Mouse (Mus musculus): ENCODE measurements around the gene Smok3b. TPM values are rescaled to one million over a fixed set of nuclear protein-coding genes. Genes with fewer than 3 reads are reported as not detected.

The Smok3b gene
- polyA plus RNA-seq, 3 experiments from 2014 or later: not detected

- peak; percentile 47 for ATAC-seq
These were observed 64.2 kb downstream of the Smok3b start for GRCm38 (mm10) chr5:138085421-138085911.

GRCm38 (mm10) chr5:138086842-138087241 lies 65.6 kb downstream of the Smok3b start:
- ATAC-seq: no peak

GRCm38 (mm10) chr5:138088366-138088765 lies 67.1 kb downstream of the Smok3b start:
- no peak for ATAC-seq

- no peak for ATAC-seq
These were observed 67.9 kb downstream of the Smok3b start for GRCm38 (mm10) chr5:138089108-138089551.

GRCm38 (mm10) chr5:138090271-138090670 lies 69.0 kb downstream of the Smok3b start:
- no peak for ATAC-seq

GRCm38 (mm10) chr5:138090737-138091136 lies 69.5 kb downstream of the Smok3b start:
- no peak for ATAC-seq

GRCm38 (mm10) chr5:138092771-138093170 lies 71.5 kb downstream of the Smok3b start:
- ATAC-seq: no peak

- ATAC-seq: no peak
These were observed 73.2 kb downstream of the Smok3b start for GRCm38 (mm10) chr5:138094474-138094873.

Other genes starting within 250 kb of the Smok3b start
- 10 to 100 TPM in 1 of 3 experiments, 1 to 10 TPM in 2; 6.0 to 10.9 (median 6.5) TPM for gene Ppp1r35, start 242.6 kb upstream of the Smok3b start, polyA plus RNA-seq (2017; shearing (Covaris generic))
- gene Mepce, start 233.8 kb upstream of the Smok3b start, polyA plus RNA-seq (2017; shearing (Covaris generic)): 10 to 100 TPM; 13.1 to 32.7 (median 29.8) TPM
- gene Zcwpw1, start 233.6 kb upstream of the Smok3b start, polyA plus RNA-seq (2017; shearing (Covaris generic)): 10 to 100 TPM in 2 of 3 experiments, 1 to 10 TPM in 1; 4.7 to 12.0 (median 11.0) TPM
- gene Pilra, start 185.1 kb upstream of the Smok3b start, polyA plus RNA-seq (2017; shearing (Covaris generic)): under 1 TPM in 2 of 3 experiments, not detected in 1; 0.19 to 0.79 TPM
- gene Pilrb1, start 163.3 kb upstream of the Smok3b start, polyA plus RNA-seq (2017; shearing (Covaris generic)): under 1 TPM in 1 of 3 experiments, not detected in 2; 0.38 TPM
- gene Pilrb2, start 149.6 kb upstream of the Smok3b start, polyA plus RNA-seq (2017; shearing (Covaris generic)): not detected
- not detected for gene Cyp3a13, start 99.8 kb upstream of the Smok3b start, polyA plus RNA-seq (2017; shearing (Covaris generic))
- gene Gjc3, start 58.3 kb upstream of the Smok3b start, polyA plus RNA-seq (2017; shearing (Covaris generic)): not detected
- gene Azgp1, start 39.9 kb upstream of the Smok3b start, polyA plus RNA-seq (2017; shearing (Covaris generic)): not detected
- not detected for gene Smok3a, start 168 bp upstream of the Smok3b start, polyA plus RNA-seq (2017; shearing (Covaris generic))
- not detected for gene Smok3c, start 31.8 kb downstream of the Smok3b start, polyA plus RNA-seq (2017; shearing (Covaris generic))
- gene Zkscan1, start 63.7 kb downstream of the Smok3b start, polyA plus RNA-seq (2017; shearing (Covaris generic)): 10 to 100 TPM in 2 of 3 experiments, 1 to 10 TPM in 1; 9.7 to 11.1 (median 11.0) TPM
- 10 to 100 TPM; 18.6 to 21.0 (median 19.1) TPM for gene Zscan21, start 95.5 kb downstream of the Smok3b start, polyA plus RNA-seq (2017; shearing (Covaris generic))
- 10 to 100 TPM in 1 of 3 experiments, 1 to 10 TPM in 2; 9.5 to 17.9 (median 9.8) TPM for gene Zfp113, start 134.3 kb downstream of the Smok3b start, polyA plus RNA-seq (2017; shearing (Covaris generic))
- 100 to 1,000 TPM; 199 to 212 (median 207) TPM for gene Cops6, start 139.6 kb downstream of the Smok3b start, polyA plus RNA-seq (2017; shearing (Covaris generic))
- 1 to 10 TPM; 4.9 to 7.5 (median 7.4) TPM for gene Ap4m1, start 150.6 kb downstream of the Smok3b start, polyA plus RNA-seq (2017; shearing (Covaris generic))
- gene Mcm7, start 151.0 kb downstream of the Smok3b start, polyA plus RNA-seq (2017; shearing (Covaris generic)): 10 to 100 TPM; 47.6 to 94.8 (median 56.4) TPM
- gene Taf6, start 166.0 kb downstream of the Smok3b start, polyA plus RNA-seq (2017; shearing (Covaris generic)): 10 to 100 TPM; 56.3 to 64.3 (median 58.1) TPM
- gene Cnpy4, start 166.1 kb downstream of the Smok3b start, polyA plus RNA-seq (2017; shearing (Covaris generic)): 10 to 100 TPM; 49.4 to 55.0 (median 54.5) TPM
- gene Mblac1, start 172.9 kb downstream of the Smok3b start, polyA plus RNA-seq (2017; shearing (Covaris generic)): under 1 TPM in 1 of 3 experiments, not detected in 2; 0.55 TPM
- under 1 TPM in 1 of 3 experiments, not detected in 2; 0.31 TPM for gene Nxpe5, start 204.5 kb downstream of the Smok3b start, polyA plus RNA-seq (2017; shearing (Covaris generic))
- gene Lamtor4, start 234.1 kb downstream of the Smok3b start, polyA plus RNA-seq (2017; shearing (Covaris generic)): 100 to 1,000 TPM; 113 to 131 (median 127) TPM
- gene BC037034, start 242.6 kb downstream of the Smok3b start, polyA plus RNA-seq (2017; shearing (Covaris generic)): 1 to 10 TPM; 4.1 to 7.4 (median 5.8) TPM

All from inflammation-experienced regulatory T-cells, adult 6 months (primary cell).